Mouse (Mus musculus): ENCODE data around the gene Baiap3. TPM values are rescaled to one million over a fixed set of nuclear protein-coding genes. Genes with fewer than 3 reads are reported as not detected.
"Not testable (repeated sequence)": the region's sequence is repeated elsewhere in the genome, so short reads cannot be mapped to it uniquely, and the experiment has no call there.

Baiap3 gene
- polyA plus RNA-seq, 1 experiment: 23.8 TPM

DNA sequence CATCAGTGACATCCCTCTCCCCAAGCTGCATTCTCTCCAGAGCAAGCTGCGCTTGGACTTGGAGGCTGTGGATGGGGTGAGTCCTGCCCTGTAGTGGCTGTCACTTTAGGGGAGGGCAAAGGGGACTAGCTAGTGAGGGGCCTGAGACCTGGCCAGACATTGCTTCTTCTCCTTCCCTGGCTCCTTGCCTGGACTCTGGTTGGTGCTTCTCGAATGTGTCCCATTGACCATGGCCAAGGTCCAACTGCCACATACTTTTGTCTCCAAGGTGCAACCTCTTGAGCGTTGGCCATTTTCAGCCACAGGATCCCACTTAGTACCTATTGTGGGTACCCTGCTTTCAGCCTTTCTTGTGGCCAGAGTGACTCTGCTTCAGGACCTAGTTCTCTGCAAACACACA lies 25.5 kb downstream of the Baiap3 start:
- no peak overlapping the region for H3K27ac ChIP-seq (ENCODE audit: insufficient read depth, low read length)
- no peak for DNase-seq (ENCODE audit: low read depth in 1 of 2, low spot score in 2 of 2)

GRCm38 (mm10) chr17:25230014-25230655 lies 26.0 kb downstream of the Baiap3 start:
- H3K4me1 ChIP-seq (ENCODE audit: control insufficient read depth, insufficient read depth, insufficient read length); H3K27me3 ChIP-seq (ENCODE audit: control insufficient read depth, insufficient read depth, low read length); DNase-seq (ENCODE audit: low read depth in 1 of 2, low spot score in 2 of 2); H3K4me3 ChIP-seq (ENCODE audit: extremely low read depth, insufficient read depth, insufficient read length); H3K27ac ChIP-seq (ENCODE audit: insufficient read depth, low read length): not testable (repeated sequence)
- peaks cover 28% of the 10 kb centered on the region for H3K36me3 ChIP-seq (ENCODE audit: control insufficient read depth, insufficient read depth, low read length)
- 81% methylated on average over 17 of the region's 17 CpGs for WGBS

More for the DNA sequence above, 25.5 kb downstream of the Baiap3 start:
- no peaks in the 10 kb centered on the region for H3K27me3 ChIP-seq (ENCODE audit: control insufficient read depth, insufficient read depth, low read length)
- no peak overlapping the region for H3K4me3 ChIP-seq (ENCODE audit: extremely low read depth, insufficient read depth, insufficient read length)
- no peak for TF ChIP-seq POLR2A (IDR thresholded peaks at IDR 0.05; ENCODE audit: low read depth, low read length)
- no peak for TF ChIP-seq CTCF (IDR thresholded peaks at IDR 0.05; ENCODE audit: extremely low read depth, insufficient read depth, insufficient read length, insufficient replicate concordance)
- WGBS: 96% methylated on average over 3 of the region's 3 CpGs
- no peaks in the 10 kb centered on the region for H3K4me1 ChIP-seq (ENCODE audit: control insufficient read depth, insufficient read depth, insufficient read length)
- H3K36me3 ChIP-seq (ENCODE audit: control insufficient read depth, insufficient read depth, low read length): peaks cover 33% of the 10 kb centered on the region

- no peak overlapping the region for H3K27ac ChIP-seq (ENCODE audit: insufficient read depth, low read length)
- no peak for TF ChIP-seq CTCF (IDR thresholded peaks at IDR 0.05; ENCODE audit: extremely low read depth, insufficient read depth, insufficient read length, insufficient replicate concordance)
- no peak for TF ChIP-seq POLR2A (IDR thresholded peaks at IDR 0.05; ENCODE audit: low read depth, low read length)
- peaks cover 22% of the 10 kb centered on the region for H3K4me1 ChIP-seq (ENCODE audit: control insufficient read depth, insufficient read depth, insufficient read length)
- H3K4me3 ChIP-seq (ENCODE audit: extremely low read depth, insufficient read depth, insufficient read length): no peak overlapping the region
- no peaks in the 10 kb centered on the region for H3K27me3 ChIP-seq (ENCODE audit: control insufficient read depth, insufficient read depth, low read length)
- 80% methylated on average over 5 of the region's 5 CpGs for WGBS
- DNase-seq (ENCODE audit: low read depth in 1 of 2, low spot score in 2 of 2): no peak
- H3K36me3 ChIP-seq (ENCODE audit: control insufficient read depth, insufficient read depth, low read length): peaks cover 22% of the 10 kb centered on the region
Measured at GRCm38 (mm10) chr17:25227991-25228390, 28.2 kb downstream of the Baiap3 start.

GRCm38 (mm10) chr17:25225659-25226058 lies 30.5 kb downstream of the Baiap3 start:
- Histone ChIP-seq H3K27me3 (ENCODE audit: control insufficient read depth, insufficient read depth, low read length) (no peaks in the 10 kb centered on the region), H3K4me1 (ENCODE audit: control insufficient read depth, insufficient read depth, insufficient read length) (peaks cover 30% of the 10 kb centered on the region), H3K36me3 (ENCODE audit: control insufficient read depth, insufficient read depth, low read length) (peaks cover 14% of the 10 kb centered on the region), H3K4me3 (ENCODE audit: extremely low read depth, insufficient read depth, insufficient read length) (no peak overlapping the region), H3K27ac (ENCODE audit: insufficient read depth, low read length) (no peak overlapping the region)
- TF ChIP-seq CTCF (IDR thresholded peaks at IDR 0.05; ENCODE audit: extremely low read depth, insufficient read depth, insufficient read length, insufficient replicate concordance): no peak
- no peak for TF ChIP-seq POLR2A (IDR thresholded peaks at IDR 0.05; ENCODE audit: low read depth, low read length)
- 88% methylated on average over 4 of the region's 4 CpGs for WGBS
- no peak for DNase-seq (ENCODE audit: low read depth in 1 of 2, low spot score in 2 of 2)

DNA sequence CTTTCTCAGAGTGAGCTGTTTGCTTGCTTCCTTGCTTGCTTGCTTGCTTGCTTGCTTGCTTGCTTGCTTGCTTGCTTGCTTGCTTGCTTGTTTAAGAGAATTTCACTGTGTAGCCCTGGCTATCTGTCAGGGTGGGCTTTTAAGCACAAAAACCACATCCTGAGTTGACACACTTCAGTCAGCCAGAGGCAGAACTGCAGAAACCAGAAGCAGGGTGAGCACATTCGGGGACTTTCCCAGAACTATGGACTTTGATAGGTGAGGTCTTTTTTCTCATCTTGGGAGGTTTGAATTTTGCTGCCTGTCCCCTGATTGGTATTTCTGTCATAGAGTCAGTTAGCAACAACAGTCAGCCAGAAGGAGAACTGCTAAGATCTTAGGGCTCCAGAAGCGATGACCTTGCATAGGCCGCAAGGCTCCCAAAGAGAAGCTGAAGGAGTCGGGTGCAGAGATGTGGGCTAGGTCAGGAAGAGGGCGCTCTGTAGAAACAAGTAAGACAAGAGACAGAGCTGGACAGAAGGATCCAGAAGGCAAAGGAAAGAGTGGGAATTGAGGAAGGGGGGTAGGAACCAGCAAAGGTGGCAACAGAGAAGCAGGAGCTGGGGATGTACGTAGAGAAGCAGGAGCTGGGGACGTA lies 31.5 kb downstream of the Baiap3 start:
- TF ChIP-seq CTCF (IDR thresholded peaks at IDR 0.05; ENCODE audit: extremely low read depth, insufficient read depth, insufficient read length, insufficient replicate concordance): no peak
- TF ChIP-seq POLR2A (IDR thresholded peaks at IDR 0.05; ENCODE audit: low read depth, low read length): no peak
- Histone ChIP-seq H3K27me3 (ENCODE audit: control insufficient read depth, insufficient read depth, low read length) (no peaks in the 10 kb centered on the region), H3K4me3 (ENCODE audit: extremely low read depth, insufficient read depth, insufficient read length) (peak overlapping the region; percentile 0; the same call in 1 of the 2 replicates), H3K36me3 (ENCODE audit: control insufficient read depth, insufficient read depth, low read length) (peaks cover 9% of the 10 kb centered on the region), H3K27ac (ENCODE audit: insufficient read depth, low read length) (peak overlapping the region; percentile 72), H3K4me1 (ENCODE audit: control insufficient read depth, insufficient read depth, insufficient read length) (peaks cover 34% of the 10 kb centered on the region)
- WGBS: 58% methylated on average over 7 of the region's 7 CpGs
- DNase-seq (ENCODE audit: low read depth in 1 of 2, low spot score in 2 of 2): peak; percentile 42 to 53

GRCm38 (mm10) chr17:25222951-25223601 lies 33.1 kb downstream of the Baiap3 start:
- WGBS: 16% methylated on average over 6 of the region's 6 CpGs
- H3K36me3 ChIP-seq (ENCODE audit: control insufficient read depth, insufficient read depth, low read length): peaks cover 7% of the 10 kb centered on the region; the same call in 1 of the 2 replicates
- H3K27me3 ChIP-seq (ENCODE audit: control insufficient read depth, insufficient read depth, low read length): no peaks in the 10 kb centered on the region
- H3K27ac ChIP-seq (ENCODE audit: insufficient read depth, low read length): peak overlapping the region; percentile 71
- DNase-seq (ENCODE audit: low read depth in 1 of 2, low spot score in 2 of 2): no peak
- TF ChIP-seq POLR2A (IDR thresholded peaks at IDR 0.05; ENCODE audit: low read depth, low read length) (no peak), CTCF (IDR thresholded peaks at IDR 0.05; ENCODE audit: extremely low read depth, insufficient read depth, insufficient read length, insufficient replicate concordance) (no peak)
- peaks cover 34% of the 10 kb centered on the region for H3K4me1 ChIP-seq (ENCODE audit: control insufficient read depth, insufficient read depth, insufficient read length)
- H3K4me3 ChIP-seq (ENCODE audit: extremely low read depth, insufficient read depth, insufficient read length): peak overlapping the region; percentile 19

DNA sequence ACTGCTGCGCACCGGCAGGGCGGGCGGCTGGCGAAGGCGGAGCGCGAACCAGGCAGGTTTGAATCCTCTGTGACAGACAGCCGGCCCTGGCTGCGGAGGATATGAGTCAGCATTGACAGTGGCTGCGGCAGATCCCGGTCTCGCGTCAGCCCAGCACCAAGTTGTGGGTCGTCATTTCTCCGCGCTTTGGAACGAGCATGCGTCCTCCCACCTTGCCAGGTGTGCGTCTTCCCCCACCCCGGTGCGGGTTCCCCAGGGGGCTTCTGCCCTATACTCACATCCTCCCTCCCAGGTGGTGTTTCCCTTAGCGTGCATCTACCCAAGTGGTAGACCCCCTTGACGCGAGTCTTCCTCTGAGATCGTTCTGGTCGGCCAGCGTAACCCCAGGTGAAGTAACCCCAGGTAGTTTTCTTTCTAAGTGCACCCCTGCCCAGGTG lies 33.6 kb downstream of the Baiap3 start:
- 7% methylated on average over 17 of the region's 28 CpGs for WGBS
- Histone ChIP-seq H3K4me1 (ENCODE audit: control insufficient read depth, insufficient read depth, insufficient read length) (peaks cover 34% of the 10 kb centered on the region), H3K4me3 (ENCODE audit: extremely low read depth, insufficient read depth, insufficient read length) (peak overlapping the region; percentile 19; the same call in 1 of the 2 replicates), H3K27ac (ENCODE audit: insufficient read depth, low read length) (peak overlapping the region; percentile 71)
- H3K27me3 ChIP-seq (ENCODE audit: control insufficient read depth, insufficient read depth, low read length); DNase-seq (ENCODE audit: low read depth in 1 of 2, low spot score in 2 of 2); H3K36me3 ChIP-seq (ENCODE audit: control insufficient read depth, insufficient read depth, low read length): not testable (repeated sequence)
